Mouse (Mus musculus) cortical plate, adult 2 months (tissue): ENCODE results near the gene Celsr2. TPM values are rescaled to one million over a fixed set of nuclear protein-coding genes. Genes with fewer than 3 reads are reported as not detected.
A peak's percentile ranks its signal among the peaks of the same experiment; 100 is the strongest.

ENCODE experiments used
- H3K27ac ChIP-seq: fragments of 200-500 bp; 2 replicates; pipeline ENCODE4 v1.5.1; 2012; ENCODE audit warnings: low read length, control low read depth, inconsistent platforms; ENCODE audit not compliant: insufficient read depth
- H3K4me1 ChIP-seq: fragments of 200-500 bp; 2 replicates; pipeline ENCODE4 v1.6.1; 2011; ENCODE audit warnings: low read length; ENCODE audit not compliant: control insufficient read depth, insufficient read depth
- H3K4me3 ChIP-seq: fragments of 200-500 bp; 2 replicates; pipeline ENCODE4 v1.5.1; 2011; ENCODE audit warnings: mild to moderate bottlenecking, low read length, control low read depth; ENCODE audit not compliant: insufficient read depth
- CTCF ChIP-seq: fragments of 200-500 bp; IDR thresholded peaks from 2 replicates; pipeline ENCODE4 v1.5.1; 2011; ENCODE audit warnings: mild to moderate bottlenecking, control low read depth, low read length; ENCODE audit not compliant: insufficient read depth; ENCODE audit errors: extremely low read depth
- POLR2A ChIP-seq: fragments of 200-500 bp; IDR thresholded peaks from 2 replicates; pipeline ENCODE4 v1.6.1; 2011; ENCODE audit warnings: mild to moderate bottlenecking, low read length, control low read depth; ENCODE audit not compliant: insufficient read depth; ENCODE audit errors: extremely low read depth
- polyA plus RNA-seq: library from polyadenylated mRNA; depleted of rRNA; stranded (reverse); fragments of >200 nt; gene quantifications from 2 replicates; pipeline ENCODE4 v1.2.3, GENCODE M21; 2012

Celsr2 gene
- polyA plus RNA-seq, 1 experiment: 61.5 TPM

GRCm38 (mm10) chr3:108413634-108414360 lies 1.6 kb downstream of the Celsr2 start:
- TF ChIP-seq POLR2A: no peak
- TF ChIP-seq CTCF: no peak
- Histone ChIP-seq H3K4me1 (peaks cover 21% of the 10 kb centered on the region), H3K27ac (no peak overlapping the region), H3K4me3 (no peak overlapping the region)

- Histone ChIP-seq H3K27ac (0 out of 2 replicates have a peak overlapping the region, but pooled peaks have one; percentile 13), H3K4me3 (peak overlapping the region; percentile 36), H3K4me1 (peaks cover 28% of the 10 kb centered on the region)
- TF ChIP-seq POLR2A: no peak
- TF ChIP-seq CTCF: no peak
These were observed 3.6 kb downstream of the Celsr2 start for GRCm38 (mm10) chr3:108411754-108412121.

- Histone ChIP-seq H3K4me1 (peaks cover 29% of the 10 kb centered on the region), H3K4me3 (peak overlapping the region; percentile 36), H3K27ac (peak overlapping the region; percentile 53; the same call in 1 of the 2 replicates)
- TF ChIP-seq CTCF: no peak
- no peak for TF ChIP-seq POLR2A
These were observed 4.2 kb downstream of the Celsr2 start for GRCm38 (mm10) chr3:108411026-108411753.

- peaks cover 31% of the 10 kb centered on the region for H3K4me1 ChIP-seq
- TF ChIP-seq CTCF (no peak), POLR2A (no peak)
- peak overlapping the region; percentile 36 for H3K4me3 ChIP-seq
- H3K27ac ChIP-seq: 0 out of 2 replicates have a peak overlapping the region, but pooled peaks have one; percentile 43
These were observed 5.0 kb downstream of the Celsr2 start for GRCm38 (mm10) chr3:108410359-108410714.

- TF ChIP-seq POLR2A (no peak), CTCF (no peak)
- H3K4me1 ChIP-seq: peaks cover 31% of the 10 kb centered on the region
- H3K4me3 ChIP-seq: peak overlapping the region; percentile 36
- H3K27ac ChIP-seq: 0 out of 2 replicates have a peak overlapping the region, but pooled peaks have one; percentile 43
These were observed 5.5 kb downstream of the Celsr2 start for GRCm38 (mm10) chr3:108409656-108410358.

- H3K4me1 ChIP-seq: peaks cover 29% of the 10 kb centered on the region
- H3K27ac ChIP-seq: no peak overlapping the region
These were observed 6.8 kb downstream of the Celsr2 start for GRCm38 (mm10) chr3:108408517-108409008.

GRCm38 (mm10) chr3:108406306-108406885 lies 9.0 kb downstream of the Celsr2 start:
- Histone ChIP-seq H3K4me1 (peaks cover 24% of the 10 kb centered on the region), H3K4me3 (no peak overlapping the region), H3K27ac (peak overlapping the region; percentile 30; the same call in 1 of the 2 replicates)
- TF ChIP-seq CTCF (no peak), POLR2A (no peak)

More at GRCm38 (mm10) chr3:108408517-108409008, 6.8 kb downstream of the Celsr2 start:
- TF ChIP-seq CTCF: no peak
- no peak for TF ChIP-seq POLR2A
- no peak overlapping the region for H3K4me3 ChIP-seq

- H3K27ac ChIP-seq: 0 out of 2 replicates have a peak overlapping the region, but pooled peaks have one; percentile 1
- peaks cover 24% of the 10 kb centered on the region for H3K4me1 ChIP-seq
- TF ChIP-seq CTCF (no peak), POLR2A (no peak)
- H3K4me3 ChIP-seq: no peak overlapping the region
These were observed 9.6 kb downstream of the Celsr2 start for GRCm38 (mm10) chr3:108405536-108406305.

- Histone ChIP-seq H3K4me3 (no peak overlapping the region), H3K27ac (no peak overlapping the region), H3K4me1 (peaks cover 8% of the 10 kb centered on the region)
- TF ChIP-seq CTCF (no peak), POLR2A (no peak)
These were observed 12.8 kb downstream of the Celsr2 start for GRCm38 (mm10) chr3:108402528-108402920.
